Mouse (Mus musculus) intestine, postnatal 0 days (tissue): ENCODE measurements around the gene Dnah7a. TPM values are rescaled to one million over a fixed set of nuclear protein-coding genes. Genes with fewer than 3 reads are reported as not detected.

Experiments used
- ATAC-seq: fragments of 200-750 bp; cut with Nextera tagmentation; 2 replicates; pipeline ENCODE4 v1.8.0; 2017; ENCODE audit warnings: mild to moderate bottlenecking, moderate TSS enrichment, moderate library complexity
- H3K27ac ChIP-seq: fragments of 300-500 bp; sonication (generic); 2 replicates; pipeline ENCODE4 v1.5.1; 2014; ENCODE audit warnings: mild to moderate bottlenecking, low read depth, low read length, moderate library complexity
- H3K27me3 ChIP-seq: fragments of 300-500 bp; sonication (generic); replicated peaks from 2 replicates; pipeline ENCODE4 v1.6.1; 2014; ENCODE audit warnings: low read length, mixed read lengths; ENCODE audit not compliant: control insufficient read depth, insufficient read depth
- H3K36me3 ChIP-seq: fragments of 300-500 bp; sonication (generic); 2 replicates; pipeline ENCODE4 v1.6.1; 2014; ENCODE audit warnings: mild to moderate bottlenecking, moderate library complexity; ENCODE audit not compliant: control insufficient read depth, insufficient read depth
- H3K4me1 ChIP-seq: fragments of 300-500 bp; sonication (generic); replicated peaks from 2 replicates; pipeline ENCODE4 v1.6.1; 2014; ENCODE audit warnings: antibody characterized with exemption, low read length, mixed read lengths; ENCODE audit not compliant: control insufficient read depth, insufficient read depth
- H3K4me2 ChIP-seq: fragments of 300-500 bp; sonication (generic); replicated peaks from 2 replicates; pipeline ENCODE4 v1.6.1; 2014; ENCODE audit warnings: low read depth, mild to moderate bottlenecking, moderate library complexity
- H3K4me3 ChIP-seq: fragments of 300-500 bp; sonication (generic); 2 replicates; pipeline ENCODE4 v1.5.1; 2014; ENCODE audit warnings: low read depth, low read length
- H3K9ac ChIP-seq: fragments of 300-500 bp; sonication (generic); 2 replicates; pipeline ENCODE4 v1.6.1; 2014; ENCODE audit warnings: mild to moderate bottlenecking, low read depth, low read length
- H3K9me3 ChIP-seq: fragments of 300-500 bp; sonication (generic); 2 replicates; pipeline ENCODE4 v1.6.1; 2016; ENCODE audit warnings: mixed run types; ENCODE audit not compliant: control insufficient read depth
- CTCF ChIP-seq: sonication (generic); IDR thresholded peaks from 2 replicates; pipeline ENCODE4 v1.5.1; 2016; ENCODE audit warnings: low read depth, mild to moderate bottlenecking, control low read depth, antibody characterized with exemption, moderate library complexity
- WGBS: fragments of 180-500 bp; shearing (Covaris S2); extraction: QIAGEN DNeasy Blood & Tissue Kit; methylation state at CpG from one replicate; pipeline ENCODE4 v1.1.7; 2014; 5-methylcytosine and 5-hydroxymethylcytosine counted together
- microRNA-seq: library from miRNA; unstranded; fragments of <30 nt; microRNA quantifications from one replicate; pipeline ENCODE4, GENCODE M21; 2016
- polyA plus RNA-seq: library from polyadenylated mRNA; unstranded; fragments of >200 nt; fragmentation: Nextera tagmentation; extraction: Ambion mirVana; gene quantifications from 2 replicates; pipeline ENCODE4 v1.2.1, GENCODE M21; 2015

Dnah7a gene
- polyA plus RNA-seq, 1 experiment from 2014 or later: 0.14 TPM

DNA sequence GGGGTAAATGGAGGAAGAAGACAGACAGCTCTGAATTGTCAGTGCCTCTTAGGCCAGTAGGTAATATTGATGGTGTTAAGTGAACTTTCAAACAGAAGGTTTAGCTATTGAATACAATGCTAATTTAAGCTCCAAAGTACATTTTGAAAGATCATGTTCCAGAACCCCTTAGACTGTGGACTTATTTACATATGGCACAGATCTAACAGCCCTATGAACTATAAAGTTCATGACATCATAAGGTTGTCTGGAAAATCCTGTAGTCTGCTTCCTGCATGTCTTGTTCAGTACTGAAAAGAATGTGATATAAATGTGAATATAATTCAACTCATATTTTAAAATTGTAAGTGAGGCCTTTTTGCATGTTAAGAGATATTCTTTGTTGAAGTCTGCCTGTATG is 347.6 kb downstream of the Dnah7a start:
- ATAC-seq: peak; percentile 96
- Histone ChIP-seq H3K4me3 (no peak overlapping the region), H3K4me2 (no peak overlapping the region), H3K9ac (no peak overlapping the region), H3K27ac (no peak overlapping the region), H3K9me3 (no peaks in the 10 kb centered on the region), H3K27me3 (no peaks in the 10 kb centered on the region), H3K4me1 (no peaks in the 10 kb centered on the region), H3K36me3 (no peaks in the 10 kb centered on the region)
- no peak for TF ChIP-seq CTCF

DNA sequence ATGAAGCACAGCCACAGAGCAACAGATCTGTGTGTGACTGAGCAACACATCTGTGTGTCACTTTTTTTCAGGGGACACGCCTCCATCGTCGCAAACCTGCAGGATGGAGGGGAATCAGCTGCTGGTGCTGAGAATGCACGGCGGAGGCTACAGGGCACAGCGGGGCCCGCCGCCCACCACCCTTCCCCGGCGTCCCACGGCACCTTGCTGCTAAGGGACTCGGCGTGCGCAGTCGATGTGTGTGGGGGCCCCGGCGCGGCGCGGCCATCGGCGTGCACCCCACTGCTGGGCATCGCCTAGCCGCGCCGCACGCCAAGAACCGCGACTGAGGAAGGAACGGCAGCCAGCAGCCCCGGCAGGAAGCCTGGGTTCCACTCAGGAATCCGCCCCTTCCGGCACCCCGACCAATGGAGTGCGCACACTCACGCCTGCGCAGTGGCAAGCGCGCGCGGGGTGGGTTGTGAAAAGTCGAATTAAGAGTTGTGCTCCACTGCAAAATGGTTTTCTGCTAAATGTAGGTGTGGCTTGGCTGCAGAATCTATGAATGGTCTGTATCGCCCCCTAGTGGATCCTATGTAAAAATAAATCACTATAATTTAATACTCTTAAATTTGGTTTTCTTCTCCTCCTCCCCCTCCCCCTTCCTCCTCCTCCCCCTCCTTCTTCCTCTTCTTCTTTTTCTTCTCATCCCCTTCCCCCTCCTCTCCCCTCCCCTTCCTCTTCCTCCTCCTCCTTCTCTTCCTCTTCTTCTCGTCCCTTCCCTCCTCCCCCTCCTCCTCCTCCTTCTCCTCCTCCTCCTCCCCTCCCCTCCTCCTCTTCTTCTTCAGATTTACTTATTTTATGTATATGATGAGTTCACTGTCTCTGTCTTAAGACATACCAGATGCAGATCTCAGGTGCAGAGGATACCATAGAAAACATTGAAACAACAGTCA is 354.0 kb downstream of the Dnah7a start, which contains the start of the genes Asdurf, Gm28551 and Asnsd1:
Asdurf (minus strand) TSS at position 293 of the 935 bp plus-strand sequence.
Gm28551 (minus strand) TSS at position 341 of the 935 bp plus-strand sequence.
Asnsd1 (minus strand) TSS at position 426 of the 935 bp plus-strand sequence.
- Histone ChIP-seq H3K4me2 (peak within 1 kb of the TSS; percentile 71), H3K27ac (peak within 1 kb of the TSS; percentile 80), H3K9ac (peak within 1 kb of the TSS; percentile 77), H3K4me1 (no peaks in the 10 kb centered on the region), H3K36me3 (peaks cover 16% of the 10 kb centered on the region), H3K4me3 (peak within 1 kb of the TSS; percentile 87), H3K27me3 (no peaks in the 10 kb centered on the region), H3K9me3 (no peaks in the 10 kb centered on the region)
- TF ChIP-seq CTCF: peak; percentile 77
- ATAC-seq: peak; percentile 100
- under 1% methylated on average over 44 of the region's 44 CpGs for WGBS

Small RNA genes lying within 50 kb of the gene (microRNA-seq; reads per million reads assigned to microRNA genes)
- not detected for gene Gm25240

Other genes starting within 250 kb of the Dnah7a start
- gene Stk17b, start 78.4 kb upstream of the Dnah7a start, polyA plus RNA-seq: 17.1 and 17.8 TPM in 2 replicates